Mouse (Mus musculus) midbrain, embryonic 10.5 days (tissue): ENCODE measurements around the gene She. TPM values are rescaled to one million over a fixed set of nuclear protein-coding genes. Genes with fewer than 3 reads are reported as not detected.

Experiments
- DNase-seq: peaks from one replicate; pipeline ENCODE4 v3.0.0-alpha.2; 2017; ENCODE audit warnings: low spot score
- H3K27ac ChIP-seq: fragments of 300-500 bp; sonication (generic); replicated peaks from 2 replicates; pipeline ENCODE4 v1.5.1; 2016; ENCODE audit warnings: mild to moderate bottlenecking
- H3K27me3 ChIP-seq: fragments of 300-500 bp; sonication (generic); 2 replicates; pipeline ENCODE4 v1.6.1; 2016; ENCODE audit warnings: low read depth, mild to moderate bottlenecking; ENCODE audit not compliant: poor library complexity, severe bottlenecking
- H3K36me3 ChIP-seq: fragments of 300-500 bp; sonication (generic); 2 replicates; pipeline ENCODE4 v1.6.1; 2016; ENCODE audit warnings: mild to moderate bottlenecking, moderate library complexity
- H3K4me1 ChIP-seq: fragments of 300-500 bp; sonication (generic); 2 replicates; pipeline ENCODE4 v1.6.1; 2016
- H3K4me3 ChIP-seq: fragments of 300-500 bp; sonication (generic); 2 replicates; pipeline ENCODE4 v1.5.1; 2016; ENCODE audit warnings: mild to moderate bottlenecking, moderate library complexity
- H3K9me3 ChIP-seq: fragments of 300-500 bp; sonication (generic); replicated peaks from 2 replicates; pipeline ENCODE4 v1.6.1; 2016; ENCODE audit warnings: mild to moderate bottlenecking
- WGBS: fragments of 180-500 bp; shearing (Covaris S2); methylation state at CpG from one replicate; pipeline ENCODE4 v1.1.7; 2016; 5-methylcytosine and 5-hydroxymethylcytosine counted together
- polyA plus RNA-seq: library from polyadenylated mRNA; unstranded; fragments of >200 nt; fragmentation: Nextera tagmentation; extraction: Ambion mirVana; gene quantifications from 2 replicates; pipeline ENCODE4 v1.2.1, GENCODE M21; 2016

Gene She
- polyA plus RNA-seq, 1 experiment from 2014 or later = 2.0 TPM

DNA sequence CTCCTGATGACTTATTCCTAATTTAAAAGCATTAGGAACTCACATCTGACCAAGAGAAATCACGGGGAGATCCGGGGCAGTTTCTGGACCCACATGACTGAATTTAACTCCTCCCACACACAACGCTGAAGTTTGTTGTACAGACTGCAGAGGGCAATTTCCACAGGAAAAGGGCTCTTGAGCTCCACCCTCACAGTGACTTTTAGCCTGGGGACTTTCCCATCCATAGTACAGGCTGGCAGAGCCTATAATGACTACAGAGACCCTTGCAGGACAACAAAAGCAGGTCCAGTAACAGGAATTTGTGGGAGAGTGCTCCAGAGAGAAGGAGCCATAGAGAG is 29.7 kb upstream of the She start:
- DNase-seq = no peak
- H3K4me1 ChIP-seq = peaks cover 10% of the 10 kb centered on the region
- 51% methylated on average over 3 of the region's 3 CpGs for WGBS
- H3K36me3 ChIP-seq = no peaks in the 10 kb centered on the region
- H3K9me3 ChIP-seq = no peaks in the 10 kb centered on the region
- H3K27me3 ChIP-seq = peaks cover 12% of the 10 kb centered on the region; the same call in 1 of the 2 replicates
- no peak overlapping the region for H3K4me3 ChIP-seq
- H3K27ac ChIP-seq = no peak overlapping the region

DNA sequence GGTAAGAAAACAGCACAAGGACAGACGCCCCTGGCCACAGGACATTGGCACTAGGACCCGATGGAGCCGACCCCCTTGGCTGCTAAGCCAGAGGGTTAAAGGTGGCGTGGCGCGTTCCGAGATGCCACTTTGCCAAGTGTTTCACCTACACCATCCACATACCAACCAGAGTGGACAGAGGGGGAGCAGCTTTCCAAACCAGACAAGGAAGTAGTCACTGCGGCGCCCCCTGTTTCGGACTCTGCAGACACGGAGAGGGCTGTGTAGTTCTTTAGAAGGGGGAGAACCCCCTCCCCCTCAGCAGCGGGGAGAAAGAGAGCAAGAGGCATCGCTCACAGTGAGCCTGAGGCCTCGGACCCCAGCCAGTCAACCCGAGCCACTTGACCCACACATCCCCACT is 28.3 kb upstream of the She start:
- 77% methylated on average over 15 of the region's 15 CpGs for WGBS
- H3K36me3 ChIP-seq = no peaks in the 10 kb centered on the region
- H3K4me1 ChIP-seq = peaks cover 10% of the 10 kb centered on the region
- H3K4me3 ChIP-seq = no peak overlapping the region
- no peak for DNase-seq
- no peaks in the 10 kb centered on the region for H3K9me3 ChIP-seq
- H3K27ac ChIP-seq = no peak overlapping the region
- H3K27me3 ChIP-seq = peaks cover 12% of the 10 kb centered on the region; the same call in 1 of the 2 replicates

DNA sequence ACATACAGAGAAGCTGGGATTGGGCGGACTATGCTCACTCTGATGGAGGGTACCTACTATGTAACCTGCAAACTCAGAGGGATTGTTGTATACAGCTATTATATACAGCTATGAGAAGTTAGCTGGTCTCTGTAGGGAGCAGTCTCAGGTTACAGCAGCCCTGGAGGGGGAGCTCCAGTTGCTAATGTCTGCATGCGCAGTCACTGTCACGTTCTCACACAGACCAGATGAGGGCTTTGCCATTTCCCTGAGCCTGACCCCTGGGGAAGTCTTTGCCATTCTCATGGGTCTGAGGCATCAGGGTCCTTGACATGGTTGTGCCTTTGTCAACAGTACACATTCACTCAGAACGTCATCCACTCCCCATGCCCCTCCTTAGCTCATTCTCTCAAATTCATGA is 26.0 kb upstream of the She start:
- Histone ChIP-seq H3K4me1 (0 out of 2 replicates have a peak, but pooled peaks cover 2% of the 10 kb centered on the region), H3K9me3 (no peaks in the 10 kb centered on the region), H3K27me3 (0 out of 2 replicates have a peak, but pooled peaks cover 4% of the 10 kb centered on the region), H3K4me3 (no peak overlapping the region), H3K27ac (no peak overlapping the region), H3K36me3 (no peaks in the 10 kb centered on the region)
- DNase-seq = no peak
- WGBS = 61% methylated on average over 4 of the region's 4 CpGs

DNA sequence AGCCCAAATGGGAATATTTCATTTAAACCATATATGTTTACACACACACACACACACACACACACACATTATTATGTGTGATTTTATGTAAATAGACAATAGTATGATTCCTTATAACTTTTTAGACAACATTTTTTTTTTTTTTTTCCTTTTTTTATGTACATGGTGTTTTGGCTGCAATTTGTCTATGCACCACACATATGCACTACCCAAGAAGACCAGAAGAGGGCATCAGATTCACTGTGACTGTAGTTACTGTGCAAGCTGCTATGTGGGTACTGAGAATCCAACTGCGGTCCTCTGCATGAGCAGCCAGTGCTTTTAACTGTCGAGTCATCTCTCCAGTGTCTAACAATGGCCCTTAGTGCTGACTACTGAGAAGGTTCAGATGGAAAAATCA is 24.4 kb upstream of the She start:
- WGBS = 82% methylated on average over 2 of the region's 2 CpGs
- no peak for DNase-seq
- H3K27me3 ChIP-seq = 0 out of 2 replicates have a peak, but pooled peaks cover 4% of the 10 kb centered on the region
- H3K9me3 ChIP-seq = no peaks in the 10 kb centered on the region
- no peaks in the 10 kb centered on the region for H3K4me1 ChIP-seq
- H3K27ac ChIP-seq = no peak overlapping the region
- no peak overlapping the region for H3K4me3 ChIP-seq
- H3K36me3 ChIP-seq = no peaks in the 10 kb centered on the region

- WGBS = 88% methylated on average over 3 of the region's 3 CpGs
- no peaks in the 10 kb centered on the region for H3K4me1 ChIP-seq
- no peak overlapping the region for H3K27ac ChIP-seq
- H3K9me3 ChIP-seq = no peaks in the 10 kb centered on the region
- H3K4me3 ChIP-seq = no peak overlapping the region
- H3K36me3 ChIP-seq = no peaks in the 10 kb centered on the region
- H3K27me3 ChIP-seq = 0 out of 2 replicates have a peak, but pooled peaks cover 4% of the 10 kb centered on the region
- no peak for DNase-seq
Observed at GRCm38 (mm10) chr3:89807171-89807570, 24.0 kb upstream of the She start.

- no peaks in the 10 kb centered on the region for H3K4me1 ChIP-seq
- H3K27ac ChIP-seq = no peak overlapping the region
- WGBS = 77% methylated on average over 5 of the region's 5 CpGs
- H3K36me3 ChIP-seq = no peaks in the 10 kb centered on the region
- no peak overlapping the region for H3K4me3 ChIP-seq
- no peaks in the 10 kb centered on the region for H3K9me3 ChIP-seq
- no peak for DNase-seq
- H3K27me3 ChIP-seq = 0 out of 2 replicates have a peak, but pooled peaks cover 4% of the 10 kb centered on the region
Observed at GRCm38 (mm10) chr3:89807881-89808280, 23.3 kb upstream of the She start.

DNA sequence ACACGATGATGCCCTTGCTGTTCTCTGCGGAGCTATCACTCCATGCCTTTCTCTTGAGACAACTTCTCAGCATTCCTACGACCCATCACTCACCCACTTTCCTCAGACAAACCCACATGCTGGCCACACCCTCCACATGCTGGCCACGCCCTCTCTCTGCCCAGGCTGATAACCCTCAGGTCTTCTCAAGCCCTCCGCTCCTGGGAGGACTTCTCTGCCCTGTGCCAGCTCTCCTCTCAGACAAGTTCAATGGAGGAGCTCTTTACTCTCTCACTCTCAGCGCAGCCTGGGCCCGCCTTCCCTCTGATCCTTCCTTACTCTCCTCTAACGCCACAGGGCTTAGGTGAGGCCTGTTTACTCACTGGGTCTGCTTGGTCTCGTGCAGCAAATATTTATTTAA is 22.5 kb upstream of the She start:
- Histone ChIP-seq H3K27ac (no peak overlapping the region), H3K4me3 (no peak overlapping the region), H3K27me3 (no peaks in the 10 kb centered on the region), H3K9me3 (no peaks in the 10 kb centered on the region), H3K36me3 (no peaks in the 10 kb centered on the region), H3K4me1 (no peaks in the 10 kb centered on the region)
- 59% methylated on average over 9 of the region's 9 CpGs for WGBS
- DNase-seq = no peak

DNA sequence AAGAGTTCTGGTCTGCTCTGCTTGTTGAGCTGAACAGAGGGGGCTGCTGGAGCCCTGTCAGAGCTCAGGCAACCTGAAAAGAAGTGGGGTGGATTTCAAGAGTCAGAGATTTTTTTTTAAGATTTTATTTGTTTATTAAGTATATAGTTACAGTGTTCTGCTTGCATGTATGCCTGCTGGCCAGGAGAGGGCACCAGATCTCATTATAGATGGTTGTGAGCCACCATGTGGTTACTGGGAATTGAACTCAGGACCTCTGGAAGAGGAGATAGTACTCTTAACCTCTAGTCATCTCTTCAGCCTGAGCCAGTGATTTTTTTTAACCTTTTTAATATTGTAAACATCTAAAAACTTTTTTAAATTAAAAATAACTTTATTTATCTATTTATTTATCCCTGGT is 20.3 kb upstream of the She start:
- H3K27ac ChIP-seq = no peak overlapping the region
- DNase-seq = no peak
- no peaks in the 10 kb centered on the region for H3K36me3 ChIP-seq
- no peaks in the 10 kb centered on the region for H3K27me3 ChIP-seq
- H3K4me3 ChIP-seq = no peak overlapping the region
- H3K9me3 ChIP-seq = no peaks in the 10 kb centered on the region
- H3K4me1 ChIP-seq = no peaks in the 10 kb centered on the region

- Histone ChIP-seq H3K4me1 (no peaks in the 10 kb centered on the region), H3K27ac (no peak overlapping the region), H3K27me3 (no peaks in the 10 kb centered on the region), H3K36me3 (no peaks in the 10 kb centered on the region), H3K9me3 (no peaks in the 10 kb centered on the region), H3K4me3 (no peak overlapping the region)
- WGBS = 71% methylated on average over 3 of the region's 3 CpGs
- DNase-seq = no peak
Observed at GRCm38 (mm10) chr3:89812166-89812565, 19.0 kb upstream of the She start.

DNA sequence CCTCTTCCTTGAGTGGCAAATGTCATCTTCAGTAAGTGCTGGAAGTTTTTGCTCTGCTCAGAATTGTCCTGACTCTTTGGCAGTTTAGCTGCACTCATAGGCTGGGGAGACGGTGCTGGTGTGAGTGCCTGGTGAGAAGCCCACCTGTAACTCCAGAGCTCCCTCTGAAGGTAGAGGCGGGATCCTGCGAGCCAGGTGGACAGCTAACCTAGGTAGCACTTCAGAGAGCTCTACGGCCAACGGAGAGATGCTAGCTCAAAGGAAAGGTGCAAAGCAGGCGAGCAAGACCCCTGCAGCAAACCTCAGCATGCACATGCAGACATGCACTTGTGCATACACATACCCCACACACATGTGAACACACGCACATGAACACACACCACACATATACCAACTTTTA is 17.1 kb upstream of the She start:
- Histone ChIP-seq H3K36me3 (no peaks in the 10 kb centered on the region), H3K9me3 (no peaks in the 10 kb centered on the region), H3K27ac (no peak overlapping the region), H3K27me3 (no peaks in the 10 kb centered on the region), H3K4me1 (no peaks in the 10 kb centered on the region), H3K4me3 (no peak overlapping the region)
- no peak for DNase-seq
- 73% methylated on average over 7 of the region's 7 CpGs for WGBS

DNA sequence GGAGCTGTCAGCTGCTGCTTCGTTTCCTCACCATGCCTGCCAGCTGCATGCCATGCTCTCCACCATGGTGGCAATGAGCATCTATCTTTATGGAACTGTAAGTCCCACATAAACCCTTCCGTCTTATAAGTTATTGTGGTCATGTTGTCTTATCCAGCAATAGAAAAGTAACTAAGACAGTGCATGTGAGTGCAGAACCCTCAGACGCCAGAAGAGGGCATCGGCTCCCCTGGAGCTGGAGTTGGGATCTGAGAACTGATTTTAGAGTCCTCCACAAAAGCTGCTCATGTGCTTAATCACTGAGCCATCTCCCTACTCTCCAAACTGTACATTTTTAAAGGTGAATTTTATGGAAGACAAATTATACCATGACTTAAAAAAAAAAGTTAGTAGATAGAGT is 14.1 kb upstream of the She start:
- Histone ChIP-seq H3K9me3 (no peaks in the 10 kb centered on the region), H3K4me3 (no peak overlapping the region), H3K27ac (no peak overlapping the region), H3K4me1 (no peaks in the 10 kb centered on the region), H3K27me3 (no peaks in the 10 kb centered on the region), H3K36me3 (no peaks in the 10 kb centered on the region)
- WGBS = 66% methylated on average over 4 of the region's 4 CpGs
- peak; percentile 26 for DNase-seq

- no peaks in the 10 kb centered on the region for H3K27me3 ChIP-seq
- H3K4me3 ChIP-seq = no peak overlapping the region
- 82% methylated on average over 3 of the region's 3 CpGs for WGBS
- no peaks in the 10 kb centered on the region for H3K36me3 ChIP-seq
- no peaks in the 10 kb centered on the region for H3K9me3 ChIP-seq
- H3K27ac ChIP-seq = no peak overlapping the region
- DNase-seq = no peak
- H3K4me1 ChIP-seq = no peaks in the 10 kb centered on the region
Observed at GRCm38 (mm10) chr3:89818605-89819004, 12.6 kb upstream of the She start.

DNA sequence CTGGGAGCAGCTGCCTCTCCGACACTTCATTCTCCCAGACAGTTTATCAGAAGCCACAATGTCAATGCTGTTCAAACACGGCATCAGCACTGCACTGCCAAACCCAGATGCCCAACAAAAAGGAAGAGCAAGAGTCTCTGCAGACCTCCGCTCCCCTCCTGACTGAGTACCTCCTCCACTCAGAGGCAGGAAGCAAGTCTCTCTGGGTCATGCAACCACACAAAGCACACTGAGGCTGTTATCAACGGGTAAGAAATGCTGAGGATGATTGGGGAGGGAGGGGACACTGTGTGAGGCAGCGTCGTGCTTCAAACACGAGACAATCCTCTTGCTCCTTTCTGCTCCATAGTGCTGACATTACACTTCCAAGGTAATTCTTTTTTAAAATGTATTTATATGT is 11.3 kb upstream of the She start:
- DNase-seq = no peak
- no peak overlapping the region for H3K4me3 ChIP-seq
- no peaks in the 10 kb centered on the region for H3K27me3 ChIP-seq
- H3K36me3 ChIP-seq = no peaks in the 10 kb centered on the region
- H3K4me1 ChIP-seq = no peaks in the 10 kb centered on the region
- WGBS = 66% methylated on average over 7 of the region's 7 CpGs
- H3K9me3 ChIP-seq = no peaks in the 10 kb centered on the region
- H3K27ac ChIP-seq = no peak overlapping the region
